16 mouse cellular contexts compared by ENCODE assay signal in genomic region chr1:157633470-157633869, GRCm38 (mm10).
"Had no signal": no experiment of that assay in that cellular context is flagged by ENCODE, and none has a peak within 500 bp of the region (broad histone marks: within the 10 kb centered on the region; RNA-seq: fewer than 3 reads in every experiment).

No protein-coding gene starts in this region.

- H3K9ac ChIP-seq: limb, embryonic 15.5 days; liver, embryonic 12.5 days; lung, embryonic 14.5 days; midbrain, embryonic 12.5 days; neural tube, embryonic 15.5 days had no signal

- H3K27me3 ChIP-seq: limb, embryonic 15.5 days; liver, embryonic 12.5 days; megakaryocyte, embryonic 14.5 days; midbrain, embryonic 12.5 days; neural tube, embryonic 15.5 days had no signal

- H3K4me1 ChIP-seq: limb, embryonic 15.5 days; liver, embryonic 12.5 days; megakaryocyte, embryonic 14.5 days; midbrain, embryonic 12.5 days; neural tube, embryonic 15.5 days had no signal

- DNase-seq: kidney, adult 2 months; kidney, postnatal 25 days; layer of hippocampus, adult 9-11 months; layer of hippocampus, postnatal 36 days; left cerebral cortex, postnatal 4 days; lung, embryonic 14.5 days; lung, postnatal 10 days; right cerebral cortex, adult 18-20 months; right cerebral cortex, postnatal 25 days; thymus, postnatal 36 days had no signal

- ATAC-seq: liver, embryonic 12.5 days had no signal

- H3K4me3 ChIP-seq: limb, embryonic 15.5 days; liver, embryonic 12.5 days; megakaryocyte, embryonic 14.5 days; midbrain, embryonic 12.5 days; neural tube, embryonic 15.5 days had no signal

- H3K4me2 ChIP-seq: limb, embryonic 15.5 days; liver, embryonic 12.5 days; lung, embryonic 14.5 days; midbrain, embryonic 12.5 days; neural tube, embryonic 15.5 days had no signal

- H3K9me3 ChIP-seq: limb, embryonic 15.5 days; liver, embryonic 12.5 days; midbrain, embryonic 12.5 days; neural tube, embryonic 15.5 days had no signal

- H3K36me3 ChIP-seq: limb, embryonic 15.5 days; liver, embryonic 12.5 days; midbrain, embryonic 12.5 days; neural tube, embryonic 15.5 days had no signal

- H3K27ac ChIP-seq: limb, embryonic 15.5 days; liver, embryonic 12.5 days; macrophage; midbrain, embryonic 12.5 days; neural tube, embryonic 15.5 days had no signal
